Mouse (Mus musculus) embryonic facial prominence, embryonic 15.5 days (tissue): Measurements from ENCODE around the gene Gm11111. TPM values are rescaled to one million over a fixed set of nuclear protein-coding genes. Genes with fewer than 3 reads are reported as not detected.

Experiments used
- ATAC-seq: fragments of 200-750 bp; cut with Nextera tagmentation; 2 replicates; pipeline ENCODE4 v1.8.0; 2017; ENCODE audit warnings: low read depth, moderate TSS enrichment; ENCODE audit not compliant: insufficient number of reproducible peaks, low FRiP score, low TSS enrichment
- H3K27ac ChIP-seq: fragments of 300-500 bp; sonication (generic); replicated peaks from 2 replicates; pipeline ENCODE4 v1.5.1; 2015; ENCODE audit warnings: mild to moderate bottlenecking, inconsistent platforms
- H3K27me3 ChIP-seq: fragments of 300-500 bp; sonication (generic); 2 replicates; pipeline ENCODE4 v1.6.1; 2015; ENCODE audit warnings: inconsistent platforms
- H3K36me3 ChIP-seq: fragments of 300-500 bp; sonication (generic); 2 replicates; pipeline ENCODE4 v1.6.1; 2015; ENCODE audit warnings: mild to moderate bottlenecking, inconsistent platforms
- H3K4me1 ChIP-seq: fragments of 300-500 bp; sonication (generic); 2 replicates; pipeline ENCODE4 v1.6.1; 2015; ENCODE audit warnings: inconsistent platforms
- H3K4me2 ChIP-seq: fragments of 300-500 bp; sonication (generic); replicated peaks from 2 replicates; pipeline ENCODE4 v1.6.1; 2015; ENCODE audit warnings: mild to moderate bottlenecking, inconsistent platforms
- H3K4me3 ChIP-seq: fragments of 300-500 bp; sonication (generic); replicated peaks from 2 replicates; pipeline ENCODE4 v1.5.1; 2015; ENCODE audit warnings: mild to moderate bottlenecking, inconsistent platforms
- H3K9ac ChIP-seq: fragments of 300-500 bp; sonication (generic); 2 replicates; pipeline ENCODE4 v1.6.1; 2015; ENCODE audit warnings: inconsistent platforms
- H3K9me3 ChIP-seq: fragments of 300-500 bp; sonication (generic); replicated peaks from 2 replicates; pipeline ENCODE4 v1.6.1; 2016; ENCODE audit warnings: inconsistent platforms
- WGBS: fragments of 180-500 bp; shearing (Covaris S2); methylation state at CpG from one replicate; pipeline ENCODE4 v1.1.7; 2015; 5-methylcytosine and 5-hydroxymethylcytosine counted together
- polyA plus RNA-seq: library from polyadenylated mRNA; unstranded; fragments of >200 nt; fragmentation: Nextera tagmentation; extraction: Ambion mirVana; gene quantifications from 2 replicates; pipeline ENCODE4 v1.2.1, GENCODE M21; 2015

Gene Gm11111
- not detected in 2 replicates for polyA plus RNA-seq

GRCm38 (mm10) chr5:98552395-98552794 lies at the start of gene Gm11111:
Gm11111 (plus strand) TSS chr5:98552695.
- Histone ChIP-seq H3K9ac (no peak within 1 kb of the TSS), H3K4me1 (peaks cover 4% of the 10 kb centered on the region; the same call in 1 of the 2 replicates), H3K27ac (no peak within 1 kb of the TSS), H3K9me3 (no peaks in the 10 kb centered on the region), H3K4me2 (no peak within 1 kb of the TSS), H3K4me3 (no peak within 1 kb of the TSS), H3K27me3 (no peaks in the 10 kb centered on the region), H3K36me3 (no peaks in the 10 kb centered on the region)
- ATAC-seq, result no peak

GRCm38 (mm10) chr5:98516214-98516613 lies 36.3 kb upstream of the Gm11111 start:
- no peak for ATAC-seq
- Histone ChIP-seq H3K4me1 (no peaks in the 10 kb centered on the region), H3K4me2 (no peak overlapping the region), H3K27ac (no peak overlapping the region), H3K27me3 (no peaks in the 10 kb centered on the region), H3K9ac (no peak overlapping the region), H3K36me3 (no peaks in the 10 kb centered on the region), H3K9me3 (no peaks in the 10 kb centered on the region), H3K4me3 (no peak overlapping the region)
- WGBS, result 88% methylated on average over 7 of the region's 7 CpGs

GRCm38 (mm10) chr5:98520118-98520517 lies 32.4 kb upstream of the Gm11111 start:
- no peaks in the 10 kb centered on the region for H3K4me1 ChIP-seq
- H3K9me3 ChIP-seq, result no peaks in the 10 kb centered on the region
- no peaks in the 10 kb centered on the region for H3K36me3 ChIP-seq
- no peak overlapping the region for H3K4me3 ChIP-seq
- H3K4me2 ChIP-seq, result no peak overlapping the region
- no peak overlapping the region for H3K9ac ChIP-seq
- 79% methylated on average over 2 of the region's 2 CpGs for WGBS
- no peak for ATAC-seq
- no peak overlapping the region for H3K27ac ChIP-seq
- no peaks in the 10 kb centered on the region for H3K27me3 ChIP-seq

- no peaks in the 10 kb centered on the region for H3K4me1 ChIP-seq
- no peak for ATAC-seq
- H3K27ac ChIP-seq, result no peak overlapping the region
- H3K4me3 ChIP-seq, result no peak overlapping the region
- H3K36me3 ChIP-seq, result no peaks in the 10 kb centered on the region
- no peak overlapping the region for H3K4me2 ChIP-seq
- no peaks in the 10 kb centered on the region for H3K27me3 ChIP-seq
- no peak overlapping the region for H3K9ac ChIP-seq
- 80% methylated on average over 7 of the region's 7 CpGs for WGBS
- H3K9me3 ChIP-seq, result no peaks in the 10 kb centered on the region
These were observed 30.1 kb upstream of the Gm11111 start for GRCm38 (mm10) chr5:98522270-98522977.

GRCm38 (mm10) chr5:98523050-98523449 lies 29.4 kb upstream of the Gm11111 start:
- Histone ChIP-seq H3K27ac (no peak overlapping the region), H3K27me3 (no peaks in the 10 kb centered on the region), H3K4me1 (no peaks in the 10 kb centered on the region), H3K4me2 (no peak overlapping the region), H3K9ac (no peak overlapping the region), H3K4me3 (no peak overlapping the region), H3K36me3 (no peaks in the 10 kb centered on the region), H3K9me3 (no peaks in the 10 kb centered on the region)
- WGBS, result 77% methylated on average over 7 of the region's 7 CpGs
- ATAC-seq, result no peak

GRCm38 (mm10) chr5:98523783-98524182 lies 28.7 kb upstream of the Gm11111 start:
- Histone ChIP-seq H3K4me1 (no peaks in the 10 kb centered on the region), H3K4me2 (no peak overlapping the region), H3K9me3 (no peaks in the 10 kb centered on the region), H3K27ac (no peak overlapping the region), H3K36me3 (no peaks in the 10 kb centered on the region), H3K9ac (no peak overlapping the region), H3K27me3 (no peaks in the 10 kb centered on the region), H3K4me3 (no peak overlapping the region)
- WGBS, result 92% methylated on average over 1 of the region's 1 CpGs
- ATAC-seq, result no peak

GRCm38 (mm10) chr5:98541333-98541732 lies 11.2 kb upstream of the Gm11111 start:
- no peak for ATAC-seq
- no peaks in the 10 kb centered on the region for H3K4me1 ChIP-seq
- H3K9me3 ChIP-seq, result no peaks in the 10 kb centered on the region
- H3K27me3 ChIP-seq, result no peaks in the 10 kb centered on the region
- H3K9ac ChIP-seq, result no peak overlapping the region
- H3K4me2 ChIP-seq, result no peak overlapping the region
- WGBS, result 78% methylated on average over 1 of the region's 1 CpGs
- no peak overlapping the region for H3K27ac ChIP-seq
- H3K36me3 ChIP-seq, result no peaks in the 10 kb centered on the region
- no peak overlapping the region for H3K4me3 ChIP-seq

GRCm38 (mm10) chr5:98550285-98550684 lies 2.2 kb upstream of the Gm11111 start:
- WGBS, result 44% methylated on average over 5 of the region's 5 CpGs
- H3K27ac ChIP-seq, result no peak overlapping the region
- H3K27me3 ChIP-seq, result no peaks in the 10 kb centered on the region
- H3K9ac ChIP-seq, result no peak overlapping the region
- no peak for ATAC-seq
- H3K4me2 ChIP-seq, result no peak overlapping the region
- H3K9me3 ChIP-seq, result no peaks in the 10 kb centered on the region
- no peaks in the 10 kb centered on the region for H3K36me3 ChIP-seq
- H3K4me3 ChIP-seq, result no peak overlapping the region
- peaks cover 4% of the 10 kb centered on the region; the same call in 1 of the 2 replicates for H3K4me1 ChIP-seq

GRCm38 (mm10) chr5:98550873-98551272 lies 1.6 kb upstream of the Gm11111 start:
- H3K4me1 ChIP-seq, result peaks cover 4% of the 10 kb centered on the region; the same call in 1 of the 2 replicates
- no peaks in the 10 kb centered on the region for H3K36me3 ChIP-seq
- ATAC-seq, result no peak
- H3K27ac ChIP-seq, result no peak overlapping the region
- no peak overlapping the region for H3K4me3 ChIP-seq
- H3K4me2 ChIP-seq, result no peak overlapping the region
- WGBS, result 59% methylated on average over 1 of the region's 1 CpGs
- H3K9ac ChIP-seq, result no peak overlapping the region
- H3K27me3 ChIP-seq, result no peaks in the 10 kb centered on the region
- no peaks in the 10 kb centered on the region for H3K9me3 ChIP-seq

- H3K4me3 ChIP-seq, result no peak overlapping the region
- no peak for ATAC-seq
- peaks cover 4% of the 10 kb centered on the region; the same call in 1 of the 2 replicates for H3K4me1 ChIP-seq
- no peak overlapping the region for H3K27ac ChIP-seq
- H3K27me3 ChIP-seq, result no peaks in the 10 kb centered on the region
- WGBS, result 48% methylated on average over 7 of the region's 7 CpGs
- no peak overlapping the region for H3K9ac ChIP-seq
- H3K36me3 ChIP-seq, result no peaks in the 10 kb centered on the region
- H3K9me3 ChIP-seq, result no peaks in the 10 kb centered on the region
- no peak overlapping the region for H3K4me2 ChIP-seq
These were observed 511 bp downstream of the Gm11111 start for GRCm38 (mm10) chr5:98552811-98553601.

GRCm38 (mm10) chr5:98561301-98561700 lies 8.8 kb downstream of the Gm11111 start:
- H3K4me2 ChIP-seq, result no peak overlapping the region
- no peak overlapping the region for H3K9ac ChIP-seq
- H3K4me3 ChIP-seq, result no peak overlapping the region
- H3K4me1 ChIP-seq, result 0 out of 2 replicates have a peak, but pooled peaks cover 4% of the 10 kb centered on the region
- H3K27ac ChIP-seq, result no peak overlapping the region
- H3K27me3 ChIP-seq, result no peaks in the 10 kb centered on the region
- 70% methylated on average over 4 of the region's 4 CpGs for WGBS
- no peaks in the 10 kb centered on the region for H3K36me3 ChIP-seq
- ATAC-seq, result no peak
- no peaks in the 10 kb centered on the region for H3K9me3 ChIP-seq
